Comparison of ENCODE assay signal across 8 mouse cellular contexts in the genomic region with DNA sequence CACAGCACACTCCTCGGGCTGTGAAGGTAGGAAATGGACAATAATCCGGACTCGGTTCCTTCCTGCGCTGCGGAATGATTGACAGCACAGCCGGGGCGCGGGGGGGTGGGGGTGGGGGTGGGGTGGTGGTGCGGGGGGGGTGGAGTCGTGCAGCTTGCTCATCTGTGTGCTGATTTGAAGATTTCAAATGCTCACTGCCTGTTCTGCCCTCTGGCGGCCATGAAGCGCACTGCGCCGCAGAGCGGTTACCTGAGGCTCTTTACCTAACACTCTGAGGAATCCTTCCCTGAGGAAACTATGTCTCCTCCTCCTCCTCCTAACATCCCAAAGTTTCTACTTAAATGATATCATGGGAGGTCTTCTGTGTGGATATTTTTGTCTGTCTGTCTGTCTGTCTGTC. TPM values are rescaled to one million over a fixed set of nuclear protein-coding genes. Genes with fewer than 3 reads are reported as not detected.
DNase-seq lines count a peak whose midpoint lies in the region; ATAC-seq and TF ChIP-seq lines count a peak whose summit lies in the region.

No protein-coding gene starts in this region.

- ATAC-seq in G1E (ENCODE audit: extremely low read depth, insufficient number of reproducible peaks, low FRiP score, poor library complexity, severe bottlenecking), result no peak; the same call in 1 of the 2 replicates
- peak; percentile 46; the same call in 1 of the 2 replicates for ATAC-seq in erythroid progenitor cell, adult 5-6 weeks (replicated peaks; ENCODE audit: low FRiP score, poor library complexity, severe bottlenecking)
- ATAC-seq in hindbrain, embryonic 15.5 days (ENCODE audit: low FRiP score, low read depth), result no peak

- no peak overlapping the region for H3K4me3 ChIP-seq in G1E (ENCODE audit: low read depth, low read length)
- H3K4me3 ChIP-seq in bone marrow macrophage, adult 2 months (ENCODE audit: insufficient read depth, low read length), result no peak overlapping the region
- H3K4me3 ChIP-seq in hindbrain, embryonic 15.5 days, result no peak overlapping the region

- no peak overlapping the region for H3K9ac ChIP-seq in hindbrain, embryonic 15.5 days

- peaks cover 21% of the 10 kb centered on the region for H3K27me3 ChIP-seq in G1E (ENCODE audit: insufficient read depth, low read length)
- no peaks in the 10 kb centered on the region for H3K27me3 ChIP-seq in hindbrain, embryonic 15.5 days

- no peaks in the 10 kb centered on the region; the same call in 1 of the 2 replicates for H3K4me1 ChIP-seq in G1E (ENCODE audit: insufficient read depth, low read depth, low read length)
- H3K4me1 ChIP-seq in bone marrow macrophage, adult 2 months (ENCODE audit: control insufficient read depth, insufficient read depth, low read length), result peaks cover 9% of the 10 kb centered on the region
- no peaks in the 10 kb centered on the region for H3K4me1 ChIP-seq in hindbrain, embryonic 15.5 days (replicated peaks)

- H3K27ac ChIP-seq in bone marrow macrophage, adult 2 months (ENCODE audit: insufficient read depth, low read depth, low read length), result no peak overlapping the region
- H3K27ac ChIP-seq in hindbrain, embryonic 15.5 days (replicated peaks), result no peak overlapping the region

- 2% methylated on average over 14 of the region's 15 CpGs for WGBS in hindbrain, embryonic 15.5 days

- no peak for TF ChIP-seq POLR2A in bone marrow macrophage, adult 2 months (IDR thresholded peaks at IDR 0.05; ENCODE audit: borderline replicate concordance, low read depth, low read length)

- peak; percentile 32 for DNase-seq in G1E (ENCODE audit: low spot score)
- peak; percentile 60 to 64 for DNase-seq in left cerebral cortex, postnatal 36 days (ENCODE audit: low spot score in 2 of 2)
- peak; percentile 68 for DNase-seq in mesoderm, embryonic 11.5 days (ENCODE audit: low read depth, low spot score)
- peak; percentile 39 for DNase-seq in skeletal muscle tissue, adult 2 months (ENCODE audit: low read depth, low spot score)
- no peak for DNase-seq in Muller cell, postnatal 12 days (ENCODE audit: inconsistent ontology term)

- H3K9me3 ChIP-seq in G1E (replicated peaks), result no peaks in the 10 kb centered on the region
- H3K9me3 ChIP-seq in hindbrain, embryonic 15.5 days, result no peaks in the 10 kb centered on the region

- TF ChIP-seq CTCF in G1E (IDR thresholded peaks at IDR 0.05; ENCODE audit: low read depth, low read length), result peak; percentile 93
- TF ChIP-seq CTCF in bone marrow macrophage, adult 2 months (IDR thresholded peaks at IDR 0.05; ENCODE audit: low read depth, low read length), result peak; percentile 76

- intact Hi-C loops in left cerebral cortex, postnatal 36 days (cut with DNase I), result no loop called here

- peak overlapping the region; percentile 34 for H3K4me2 ChIP-seq in hindbrain, embryonic 15.5 days

- no peaks in the 10 kb centered on the region for H3K36me3 ChIP-seq in G1E (replicated peaks)
- H3K36me3 ChIP-seq in hindbrain, embryonic 15.5 days, result no peaks in the 10 kb centered on the region

RNA-seq across cellular contexts. Expression of a gene that starts 6.2 kb away (rescaled TPM):
- total RNA-seq in G1E (2014; fragmentation: Nextera tagmentation), result not detected in 2 replicates
- 0.16 TPM in 1 of 2 replicates, not detected in the other for total RNA-seq in G1E (2017)
- not detected in 2 replicates for polyA plus RNA-seq in G1E (2012)
- polyA plus RNA-seq in bone marrow macrophage, adult 2 months (2012; ENCODE audit: insufficient read depth, insufficient read length, missing spikeins), result 0.43 TPM in 1 of 2 replicates, not detected in the other
- total RNA-seq in erythroid progenitor cell, adult 5-6 weeks (2015; ENCODE audit: low replicate concordance), result not detected in 2 replicates
- not detected in 2 replicates for total RNA-seq in erythroid progenitor cell, adult 5-6 weeks (2017; ENCODE audit: low replicate concordance)
- polyA plus RNA-seq in hindbrain, embryonic 15.5 days (2015; fragmentation: Nextera tagmentation; extraction: Ambion mirVana), result 2.2 TPM in 2 replicates
- total RNA-seq in left cerebral cortex, postnatal 36 days (2021), result 1 to 10 TPM; 6.3 to 7.3 TPM

RNA-seq across cellular contexts. Expression of a gene that starts 25.7 kb away (rescaled TPM):
- total RNA-seq in G1E (2014; fragmentation: Nextera tagmentation) (not detected in 2 replicates), G1E (2017) (0.06 and 0.11 TPM in 2 replicates)
- 0.01 TPM in 2 replicates for polyA plus RNA-seq in G1E (2012)
- polyA plus RNA-seq in bone marrow macrophage, adult 2 months (2012; ENCODE audit: insufficient read depth, insufficient read length, missing spikeins), result 4.8 and 5.1 TPM in 2 replicates
- 0.42 TPM in 1 of 2 replicates, not detected in the other for total RNA-seq in erythroid progenitor cell, adult 5-6 weeks (2015; ENCODE audit: low replicate concordance)
- 0.51 and 0.83 TPM in 2 replicates for total RNA-seq in erythroid progenitor cell, adult 5-6 weeks (2017; ENCODE audit: low replicate concordance)
- polyA plus RNA-seq in hindbrain, embryonic 15.5 days (2015; fragmentation: Nextera tagmentation; extraction: Ambion mirVana), result 0.40 and 0.59 TPM in 2 replicates
- 1 to 10 TPM; 1.5 to 1.6 TPM for total RNA-seq in left cerebral cortex, postnatal 36 days (2021)

RNA-seq across cellular contexts. Expression of a gene that starts 35.9 kb away (rescaled TPM):
- total RNA-seq in G1E (2014; fragmentation: Nextera tagmentation), result 0.68 TPM in 1 of 2 replicates, not detected in the other
- total RNA-seq in G1E (2017), result 0.22 TPM in 1 of 2 replicates, not detected in the other
- polyA plus RNA-seq in G1E (2012), result not detected in 2 replicates
- not detected in 2 replicates for polyA plus RNA-seq in bone marrow macrophage, adult 2 months (2012; ENCODE audit: insufficient read depth, insufficient read length, missing spikeins)
- not detected in 2 replicates for total RNA-seq in erythroid progenitor cell, adult 5-6 weeks (2015; ENCODE audit: low replicate concordance)
- not detected in 2 replicates for total RNA-seq in erythroid progenitor cell, adult 5-6 weeks (2017; ENCODE audit: low replicate concordance)
- polyA plus RNA-seq in hindbrain, embryonic 15.5 days (2015; fragmentation: Nextera tagmentation; extraction: Ambion mirVana), result not detected in 2 replicates
- not detected for total RNA-seq in left cerebral cortex, postnatal 36 days (2021)

Comparison
In these comparisons a context has a peak if more than half of its experiments do, and no peak if none do; other contexts are left out.
1. RNA of a gene that starts 6.2 kb away (total RNA-seq): 6.3 to 7.3 TPM in left cerebral cortex, postnatal 36 days; 0.16 TPM in G1E and not detected in erythroid progenitor cell, adult 5-6 weeks; every median in the first group is over 4 times any median in the second.